Mouse (Mus musculus) Patski (cell line): ENCODE data around the gene Dppa2. TPM values are rescaled to one million over a fixed set of nuclear protein-coding genes. Genes with fewer than 3 reads are reported as not detected.

Experiments used
- ATAC-seq: fragments of 100-300 bp; one replicate; pipeline ENCODE4 v1.8.0; 2021
- CTCF ChIA-PET: fragments of 350-600 bp; sonication (Branson Sonifier 250); formaldehyde crosslinking; loops from one replicate; lab custom pipeline; 2022; ENCODE audit warnings: inconsistent platforms; lab: Charles Lee
- POLR2A ChIA-PET: fragments of 350-600 bp; sonication (Branson Sonifier 250); formaldehyde crosslinking; loops from one replicate; lab custom pipeline; 2022; ENCODE audit warnings: antibody characterized with exemption, inconsistent platforms; lab: Charles Lee
- DNase-seq: peaks from one replicate; pipeline ENCODE4 v3.0.0-alpha.2; 2011; ENCODE audit warnings: low read depth, low spot score
- H3K27me3 ChIP-seq: fragments of 371-371 bp; one replicate; pipeline ENCODE4 v1.5.1; 2021
- CTCF ChIP-seq: fragments of 100-300 bp; IDR thresholded peaks from one replicate; pipeline ENCODE4 v1.5.1; 2021
- in situ Hi-C: fragments of 300-500 bp; cut with MboI; formaldehyde crosslinking; loops from 3 replicates; pipeline ENCODE4 v1.11.1; 2018; ENCODE audit warnings: low pct_unique_long_range_greater_than_20kb, mixed read lengths
- polyA plus RNA-seq: library from polyadenylated mRNA; unstranded; gene quantifications from one replicate; pipeline ENCODE4 v1.2.3, GENCODE M21; 2021

The Dppa2 gene
- polyA plus RNA-seq = not detected

DNA sequence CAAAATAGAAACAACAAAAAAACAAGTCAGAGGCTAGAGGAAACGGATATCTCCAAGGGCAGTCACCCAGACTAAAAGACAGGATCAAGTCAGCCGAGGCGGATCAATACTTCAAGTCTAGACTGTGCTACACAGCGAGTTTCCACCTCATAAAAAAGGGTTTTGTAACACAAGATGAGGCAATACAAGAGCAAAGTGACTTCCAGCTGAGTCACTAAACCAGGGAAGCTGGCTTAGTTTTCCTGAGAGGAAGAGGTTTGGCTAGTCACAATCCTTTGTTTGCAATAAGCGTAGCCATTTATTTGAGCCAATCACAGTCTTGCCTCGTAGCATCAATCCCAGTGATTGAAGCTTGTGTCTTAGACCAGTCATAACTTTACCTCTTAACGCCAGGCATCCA, at the start of gene Dppa2:
Dppa2 (plus strand) TSS at position 400 of the 400 bp plus-strand sequence.
- CTCF ChIA-PET = interaction anchor here (1.2 kb wide), 1 partner anchor 12 kb away, joined by 3 read pairs; no protein-coding TSS in a partner anchor
- no peak for TF ChIP-seq CTCF
- in situ Hi-C loops = no loop called here
- POLR2A ChIA-PET = interaction anchor here (0.7 kb wide), 1 partner anchor 1716 kb away, joined by 4 read pairs; no protein-coding TSS in a partner anchor
- H3K27me3 ChIP-seq = no peaks in the 10 kb centered on the region
- ATAC-seq (no peak), DNase-seq (no peak)

DNA sequence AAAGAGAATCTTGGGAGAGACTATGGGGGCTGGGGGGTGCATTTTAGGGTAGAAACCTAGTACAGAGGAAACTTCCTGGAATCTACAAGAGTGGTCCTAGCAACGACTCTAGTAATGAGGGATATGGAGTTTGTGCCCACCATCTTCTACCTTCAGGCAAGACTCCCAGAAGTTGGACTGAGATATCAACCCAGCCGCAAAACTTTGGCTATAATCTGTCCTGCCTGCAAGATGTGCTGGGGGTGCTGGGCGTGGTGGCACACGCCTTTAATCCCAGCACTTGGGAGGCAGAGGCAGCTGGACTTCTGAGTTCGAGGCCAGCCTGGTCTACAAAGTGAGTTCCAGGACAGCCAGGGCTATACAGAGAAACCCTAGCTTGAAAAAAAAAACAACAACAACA, 49.1 kb upstream of the Dppa2 start:
- TF ChIP-seq CTCF = no peak

DNA sequence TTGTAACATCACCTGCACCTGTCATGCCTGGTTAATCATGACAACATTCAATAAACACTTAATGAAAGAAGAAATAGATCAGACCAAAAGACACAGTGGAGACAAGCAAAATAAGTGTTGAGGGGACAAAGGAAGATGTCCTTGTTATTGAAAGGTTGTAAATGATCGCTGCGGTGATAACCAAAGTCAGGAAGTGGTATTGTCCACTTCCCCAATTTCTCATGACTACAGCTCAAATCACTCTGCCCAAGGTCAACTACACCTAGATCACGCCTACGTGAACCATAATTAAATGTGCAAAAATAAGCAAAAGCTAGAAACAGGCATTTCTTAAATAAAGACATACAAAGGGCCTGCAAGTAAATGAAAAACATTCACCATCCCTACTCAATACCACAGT, 44.2 kb upstream of the Dppa2 start:
- H3K27me3 ChIP-seq = no peaks in the 10 kb centered on the region
- no peak for TF ChIP-seq CTCF
- ATAC-seq (no peak), DNase-seq (no peak)
- in situ Hi-C loops = no loop called here
- ChIA-PET CTCF (no interaction called here), POLR2A (no interaction called here)

More for the DNA sequence above, 49.1 kb upstream of the Dppa2 start:
- in situ Hi-C loops = no loop called here
- H3K27me3 ChIP-seq = no peaks in the 10 kb centered on the region
- POLR2A ChIA-PET = no interaction called here
- ATAC-seq (no peak), DNase-seq (no peak)
- CTCF ChIA-PET = no interaction called here

DNA sequence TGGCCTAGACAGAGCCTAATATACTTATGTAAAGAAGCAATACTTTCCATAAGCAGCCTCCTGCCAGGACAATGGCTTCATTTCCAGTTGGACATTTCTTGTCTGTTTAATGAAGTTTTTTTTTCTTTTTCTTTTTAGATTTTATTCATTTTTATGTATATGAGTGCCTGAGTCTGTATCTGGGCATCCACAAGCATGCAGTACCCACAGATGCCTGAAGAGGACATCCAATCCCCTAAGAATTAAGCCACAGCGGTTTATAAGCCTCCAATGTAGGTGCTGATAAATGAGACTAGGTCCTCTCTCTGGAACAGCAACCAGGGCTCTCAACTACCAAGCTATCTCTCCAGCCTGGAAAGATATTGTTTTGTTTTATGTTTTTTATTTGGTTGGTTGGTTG, 40.8 kb upstream of the Dppa2 start:
- TF ChIP-seq CTCF = no peak

DNA sequence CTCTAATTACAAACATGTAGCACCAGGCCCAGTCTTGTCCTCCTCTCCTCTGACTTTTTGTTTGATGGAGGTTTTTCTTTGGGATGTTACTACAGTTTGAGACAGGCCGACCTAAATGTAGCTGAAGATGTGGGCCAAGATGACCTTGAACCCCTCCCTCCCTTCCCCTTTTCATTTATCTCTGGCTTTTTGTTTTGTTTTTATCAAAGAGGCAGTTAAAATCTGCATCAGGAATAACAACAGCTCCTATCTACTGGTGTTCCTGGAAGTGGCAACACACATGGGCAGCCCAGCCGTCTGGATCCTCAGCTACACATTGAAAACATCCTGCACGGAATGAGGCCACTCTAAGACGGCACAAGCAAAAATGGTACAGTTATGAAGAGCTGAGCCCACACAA, 37.9 kb upstream of the Dppa2 start:
- ChIA-PET CTCF (no interaction called here), POLR2A (no interaction called here)
- TF ChIP-seq CTCF = no peak
- no peak for DNase-seq
- in situ Hi-C loops = no loop called here
- no peak for ATAC-seq
- no peaks in the 10 kb centered on the region for H3K27me3 ChIP-seq

More for the DNA sequence above, 40.8 kb upstream of the Dppa2 start:
- in situ Hi-C loops = no loop called here
- DNase-seq (no peak), ATAC-seq (no peak)
- H3K27me3 ChIP-seq = no peaks in the 10 kb centered on the region
- ChIA-PET POLR2A (no interaction called here), CTCF (no interaction called here)

DNA sequence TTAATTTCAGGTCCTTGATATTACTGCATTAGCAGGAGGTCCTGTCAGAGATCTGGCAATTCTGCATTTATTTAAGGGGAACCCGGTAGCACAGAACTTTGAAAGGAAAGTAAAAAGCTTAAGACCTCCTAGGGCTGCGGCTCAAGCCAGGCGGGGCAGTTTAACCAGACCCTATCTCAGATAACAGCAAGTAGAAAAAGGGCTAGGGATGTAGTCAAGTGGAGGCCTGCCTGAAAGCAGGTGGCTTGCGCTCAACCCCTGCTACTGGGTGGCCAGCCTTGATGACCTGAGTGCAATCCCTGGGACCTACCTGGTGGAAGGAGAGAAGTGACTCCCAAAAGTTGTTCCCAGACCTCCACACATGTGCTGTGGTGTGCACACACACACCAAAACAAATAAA, 26.8 kb upstream of the Dppa2 start:
- ATAC-seq (no peak), DNase-seq (no peak)
- POLR2A ChIA-PET = no interaction called here
- in situ Hi-C loops = no loop called here
- CTCF ChIA-PET = no interaction called here
- no peaks in the 10 kb centered on the region for H3K27me3 ChIP-seq
- TF ChIP-seq CTCF = no peak

DNA sequence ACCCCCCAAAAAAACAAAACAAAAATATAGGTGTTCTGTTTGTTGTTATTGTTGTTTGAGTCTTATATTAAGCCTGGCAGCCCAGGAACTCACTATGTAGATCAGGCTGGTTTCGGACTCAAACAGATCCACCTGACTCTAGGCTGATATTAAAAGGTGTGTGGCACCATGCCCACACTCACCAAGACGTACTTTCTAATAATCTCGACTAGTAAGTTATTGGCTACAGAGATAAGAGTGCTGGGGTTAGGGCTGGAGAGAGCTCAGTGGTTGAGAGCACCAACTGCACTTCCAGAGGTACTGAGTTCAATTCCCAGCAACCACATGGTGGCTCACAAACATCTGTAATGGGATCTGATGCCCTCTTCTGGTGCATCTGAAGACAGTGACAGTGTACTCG, 22.8 kb upstream of the Dppa2 start:
- ChIA-PET POLR2A (no interaction called here), CTCF (no interaction called here)
- ATAC-seq (no peak), DNase-seq (no peak)
- no peaks in the 10 kb centered on the region for H3K27me3 ChIP-seq
- in situ Hi-C loops = no loop called here
- TF ChIP-seq CTCF = no peak

DNA sequence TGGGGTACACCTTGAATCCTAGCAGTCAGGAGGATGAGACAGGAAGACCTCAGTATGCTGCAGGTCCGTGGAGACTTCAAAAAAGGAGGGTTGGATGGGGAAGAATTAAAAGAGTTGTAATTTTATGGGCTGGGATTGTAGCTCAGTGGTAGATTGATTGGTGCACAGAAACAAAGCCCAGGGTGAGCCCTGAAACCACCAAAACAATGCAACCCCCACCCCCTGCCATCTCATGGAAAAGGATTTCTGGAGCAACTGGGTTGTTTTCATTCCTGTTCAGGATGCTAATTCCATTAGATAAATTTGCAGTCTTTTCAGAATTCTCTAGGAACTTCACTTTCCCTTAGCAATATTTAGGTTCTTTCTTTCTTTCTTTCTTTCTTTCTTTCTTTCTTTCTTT, 20.9 kb upstream of the Dppa2 start:
- DNase-seq (no peak), ATAC-seq (no peak)
- POLR2A ChIA-PET = no interaction called here
- H3K27me3 ChIP-seq = no peaks in the 10 kb centered on the region
- no peak for TF ChIP-seq CTCF
- CTCF ChIA-PET = interaction anchor here (1.2 kb wide), 1 partner anchor 10 kb away, joined by 3 read pairs; no protein-coding TSS in a partner anchor
- in situ Hi-C loops = no loop called here

DNA sequence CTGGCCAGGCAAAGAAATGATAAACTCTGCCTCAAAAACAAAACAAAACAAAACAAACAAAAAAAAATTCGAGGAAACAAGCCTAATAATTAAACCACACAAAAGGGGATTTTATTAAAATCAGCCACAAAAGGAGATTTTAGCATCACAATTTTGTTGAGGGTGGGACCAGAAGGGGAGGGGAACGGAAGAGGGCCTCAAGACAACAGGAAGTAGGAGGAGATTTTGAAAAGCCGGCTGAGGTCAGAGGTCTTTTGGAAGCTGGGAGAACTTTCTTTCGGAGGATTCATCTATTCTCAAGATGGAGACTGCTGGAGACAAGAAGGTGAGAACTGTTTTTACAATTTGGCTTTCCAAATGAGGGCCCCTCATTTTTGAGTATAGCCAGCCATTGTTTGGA, 20.2 kb upstream of the Dppa2 start, which contains the start of gene Dppa4:
Dppa4 (plus strand) TSS at position 217 of the 400 bp plus-strand sequence.
- no peak for DNase-seq
- ATAC-seq = no peak
- in situ Hi-C loops = no loop called here
- POLR2A ChIA-PET = no interaction called here
- CTCF ChIA-PET = no interaction called here
- no peaks in the 10 kb centered on the region for H3K27me3 ChIP-seq
- TF ChIP-seq CTCF = no peak

DNA sequence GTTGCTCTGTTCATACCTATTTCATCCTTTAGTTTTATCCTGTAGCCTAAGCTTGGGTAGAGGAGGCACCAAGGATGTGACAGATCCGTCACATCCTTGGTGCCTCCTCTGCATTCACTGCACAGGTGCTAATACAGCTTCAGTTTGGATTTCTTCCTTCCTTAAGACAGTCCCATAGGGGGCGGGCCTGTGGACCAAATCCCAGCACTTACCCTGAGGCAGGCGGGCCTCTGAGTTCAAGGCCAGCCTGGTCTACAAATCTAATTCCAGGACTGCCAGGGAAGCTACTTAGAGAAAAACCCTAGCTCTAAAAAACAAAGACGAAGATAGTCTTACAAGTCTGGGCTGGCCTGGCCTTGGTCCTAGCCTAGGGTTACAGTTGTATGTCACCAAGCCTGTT, 18.2 kb upstream of the Dppa2 start:
- ChIA-PET CTCF (no interaction called here), POLR2A (interaction anchor here (0.6 kb wide), 1 partner anchor 1423 kb away, joined by 5 read pairs; no protein-coding TSS in a partner anchor)
- no peak for TF ChIP-seq CTCF
- H3K27me3 ChIP-seq = no peaks in the 10 kb centered on the region
- ATAC-seq = no peak
- in situ Hi-C loops = no loop called here
- no peak for DNase-seq

DNA sequence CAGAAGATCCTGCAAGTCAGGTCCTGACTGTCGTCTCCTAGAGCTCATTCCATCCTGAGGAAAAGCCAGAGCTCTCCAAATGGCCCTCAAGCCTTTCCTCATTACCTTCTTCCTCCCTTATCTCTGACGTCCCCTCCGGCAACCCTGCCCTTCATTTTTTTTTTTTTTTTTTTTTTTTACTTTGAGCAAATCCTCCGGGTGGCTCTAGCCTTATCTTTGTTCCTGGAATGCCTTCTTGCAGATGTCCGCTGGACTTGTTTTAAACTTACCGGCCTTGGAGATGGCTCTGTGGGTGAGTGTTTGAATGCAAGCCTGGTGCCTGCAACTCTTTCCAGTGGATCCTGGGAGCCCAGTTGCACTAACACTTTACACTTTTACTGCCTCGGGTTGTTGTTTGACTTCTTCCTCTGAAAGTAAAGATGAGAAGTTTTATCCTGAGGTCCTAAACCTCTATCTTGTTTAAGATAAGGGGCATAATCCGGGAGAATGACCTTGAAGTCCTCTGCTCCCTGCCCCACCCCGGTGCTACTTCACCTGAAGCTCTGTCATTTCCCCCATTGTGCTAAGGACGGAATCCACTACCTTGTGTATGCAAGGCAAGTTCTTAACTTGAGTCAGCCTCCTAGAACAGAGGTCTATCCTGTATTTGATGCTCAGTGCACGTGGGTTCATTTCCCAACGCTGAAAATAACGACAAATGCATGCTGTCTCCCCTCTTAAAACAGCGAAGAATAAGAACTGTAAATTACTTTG, 6.1 kb upstream of the Dppa2 start:
- ChIA-PET POLR2A (no interaction called here), CTCF (no interaction called here)
- no peak for ATAC-seq
- TF ChIP-seq CTCF = no peak
- in situ Hi-C loops = no loop called here
- H3K27me3 ChIP-seq = no peaks in the 10 kb centered on the region
- no peak for DNase-seq
